Mouse (Mus musculus) lung, adult 2 months (tissue): Measurements from ENCODE around the gene Cox7a2.

Source experiments
- CTCF ChIP-seq: fragments of 200-500 bp; IDR thresholded peaks from 2 replicates; pipeline ENCODE4 v1.5.1; 2011; ENCODE audit warnings: mild to moderate bottlenecking, low read length, control low read depth; ENCODE audit not compliant: insufficient read depth
- POLR2A ChIP-seq: fragments of 200-500 bp; IDR thresholded peaks from 2 replicates; pipeline ENCODE4 v1.6.1; 2011; ENCODE audit warnings: low read depth, mild to moderate bottlenecking, control low read depth, low read length, borderline replicate concordance; ENCODE audit errors: extremely low read depth

DNA sequence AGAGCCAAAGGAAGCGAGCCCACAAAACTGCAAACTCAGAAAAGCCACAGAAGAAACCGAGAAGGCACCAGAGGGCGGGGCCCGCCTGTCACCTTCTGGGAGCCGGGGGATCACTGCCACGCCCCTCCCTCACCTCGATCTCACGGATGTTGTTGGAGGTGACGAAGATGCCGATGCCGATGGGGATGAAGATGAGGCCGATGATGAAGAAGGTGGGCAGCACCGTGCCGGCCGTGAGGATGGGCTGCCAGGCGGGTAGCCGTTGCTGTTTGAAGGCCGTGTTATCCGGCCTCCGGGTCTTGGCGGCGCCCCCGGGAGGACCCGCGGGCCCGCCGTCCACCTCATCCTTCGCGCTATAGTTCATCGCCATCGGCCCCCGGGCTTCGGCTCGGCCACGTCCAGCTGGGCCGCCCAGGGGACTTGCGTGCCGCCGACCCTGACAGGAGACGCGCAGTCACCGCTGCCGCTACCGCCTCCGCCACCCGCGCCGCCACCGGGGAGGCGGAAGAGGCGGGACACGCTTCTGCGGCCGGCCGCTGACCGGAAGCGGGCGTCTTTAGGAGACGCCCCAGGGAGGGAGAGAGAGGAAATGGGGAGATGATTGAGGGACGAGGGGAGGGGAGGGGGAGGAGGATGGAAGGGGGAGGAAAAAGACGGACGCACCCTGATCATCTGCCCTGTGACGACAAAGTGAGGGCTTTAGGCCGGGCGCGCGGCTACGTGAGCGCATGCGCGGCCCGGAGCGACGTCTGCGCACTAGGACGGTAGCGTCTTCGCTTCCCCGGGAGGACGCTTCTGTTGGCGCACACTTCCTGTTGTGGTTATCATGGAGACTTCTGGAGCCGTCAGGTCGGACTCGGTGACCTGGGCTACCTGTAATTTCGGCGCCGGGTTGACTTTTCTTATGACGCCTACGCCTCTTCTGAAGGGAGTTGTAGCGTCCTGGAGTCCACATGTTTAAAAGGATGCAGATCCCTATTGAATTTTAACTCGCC, 33.5 kb upstream of the Cox7a2 start, which contains the start of gene Tmem30a:
- TF ChIP-seq CTCF (no peak), POLR2A (peak; percentile 98)
